Mouse (Mus musculus): ENCODE measurements at regions not wholly inside any gene's neighbourhood (a gene's known extent, or its start where the extent isn't known, plus 50 kb on each side); places are given as distances from the start of the nearest gene placed in this dataset.

DNA sequence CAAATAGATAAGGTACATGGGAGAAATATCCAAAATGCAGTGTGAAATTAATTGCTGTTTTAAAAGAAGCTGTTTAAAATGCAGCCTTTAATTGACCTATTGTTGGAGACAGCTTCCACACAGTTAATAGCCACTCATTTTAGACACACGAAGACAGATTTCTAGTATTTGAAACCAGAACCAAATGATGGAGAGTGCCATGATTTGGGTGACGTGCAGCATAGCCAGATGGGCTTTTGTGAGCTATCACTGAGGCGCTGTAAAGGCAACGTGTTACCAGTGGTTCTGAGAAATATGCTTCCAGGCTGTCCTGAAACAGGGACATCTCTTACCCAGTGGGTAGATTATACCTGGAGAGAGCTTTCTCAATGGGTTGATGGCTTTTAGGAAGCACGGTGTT, 594.4 kb upstream of the Cdh5 start:
- no peak for DNase-seq

DNA sequence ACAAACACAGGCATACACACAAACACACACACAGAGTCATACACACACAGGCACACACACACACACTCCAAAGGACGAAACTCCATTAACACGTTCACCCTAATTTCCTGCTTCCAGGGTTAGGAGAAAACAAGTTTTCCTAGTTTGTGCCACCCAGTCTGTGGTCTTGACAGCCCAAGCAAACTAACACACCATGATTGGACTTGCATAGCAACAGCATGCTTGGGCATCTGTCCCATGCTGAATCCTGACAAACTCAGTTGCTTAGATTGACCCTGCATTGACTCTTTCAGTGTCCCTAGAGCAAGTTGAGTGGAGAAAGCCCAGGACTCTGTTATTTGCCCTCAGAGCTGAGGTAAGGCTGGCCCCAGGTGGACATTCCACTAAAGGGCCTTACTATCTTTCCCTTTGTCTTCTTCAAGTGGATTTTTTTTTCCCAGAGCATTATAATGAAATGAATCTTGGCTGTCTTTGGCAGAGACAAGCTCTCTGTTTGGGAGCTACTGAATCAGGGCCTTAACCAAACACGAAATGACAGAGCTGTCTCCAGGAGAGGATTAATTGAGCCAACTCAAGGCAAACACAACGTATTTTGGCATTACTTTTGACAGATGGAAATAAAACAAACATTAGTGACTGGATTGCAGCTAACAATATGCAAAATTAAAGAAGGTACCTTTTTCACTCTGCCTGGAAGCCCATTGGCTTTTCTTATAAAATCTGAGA, 581.1 kb upstream of the Cdh5 start:
- no peak for DNase-seq

DNA sequence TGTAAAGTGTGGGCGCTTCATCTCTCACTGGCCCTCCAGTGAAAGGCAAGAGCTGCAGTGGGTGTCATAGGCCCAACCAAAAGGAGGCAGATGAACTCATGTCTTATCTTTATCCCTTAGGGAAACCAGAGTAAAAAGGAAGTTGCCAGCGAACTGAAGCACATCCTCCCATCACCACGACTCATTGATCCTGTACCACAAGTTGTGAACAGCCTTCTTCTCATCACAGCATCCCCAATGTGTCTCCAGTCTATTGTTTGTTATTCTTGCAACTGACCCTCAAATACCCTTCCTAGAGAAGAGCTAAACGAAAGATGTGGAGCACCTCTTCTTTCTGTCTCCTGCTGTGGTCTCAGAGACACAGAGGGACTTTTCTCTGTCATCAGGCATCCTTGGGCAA, 570.5 kb upstream of the Cdh5 start:
- no peak for DNase-seq

DNA sequence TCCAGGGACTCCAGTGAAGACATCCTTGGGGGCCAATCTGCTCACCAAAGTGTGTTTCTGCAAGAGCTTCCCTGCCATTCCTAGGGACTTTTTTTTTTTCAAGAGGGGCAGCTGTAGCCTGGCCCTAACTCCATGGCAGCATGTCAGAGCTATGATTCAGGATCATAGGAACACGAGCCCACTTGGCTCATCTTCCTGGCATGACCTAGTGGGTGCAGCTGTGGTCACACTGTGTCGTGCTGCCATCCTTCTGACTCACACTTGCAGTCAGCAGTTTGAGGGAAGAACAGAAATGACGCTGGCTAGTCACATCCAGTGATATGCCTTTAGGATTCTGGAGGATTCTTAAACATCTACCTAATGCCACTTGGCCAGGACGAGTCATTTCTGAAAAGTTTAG, 566.5 kb upstream of the Cdh5 start:
- DNase-seq = no peak

DNA sequence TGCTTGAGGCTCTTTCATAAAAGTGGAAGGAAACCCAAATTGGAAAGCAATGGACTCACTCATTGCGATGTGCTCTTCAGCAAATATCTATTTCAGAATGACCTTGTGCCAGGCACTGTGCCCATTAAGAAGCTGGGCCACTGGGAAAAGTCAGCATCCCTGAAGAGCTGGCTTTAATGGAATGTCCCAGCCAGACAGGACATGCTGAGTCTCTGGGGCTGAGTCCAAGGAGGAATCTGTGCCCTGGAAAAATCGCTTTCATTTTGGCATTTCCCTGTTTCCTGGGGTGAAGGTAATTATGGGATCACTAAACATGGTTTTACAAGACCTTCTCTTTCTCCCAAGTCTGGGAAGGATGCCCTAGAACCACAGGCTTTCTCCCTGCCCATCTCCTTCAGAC, 564.6 kb upstream of the Cdh5 start:
- no peak for DNase-seq

GRCm38 (mm10) chr8:103541954-103542353, 559.5 kb upstream of the Cdh5 start:
- DNase-seq = no peak

- no peak for DNase-seq
Observed at GRCm38 (mm10) chr8:103551916-103552535, 549.4 kb upstream of the Cdh5 start.

DNA sequence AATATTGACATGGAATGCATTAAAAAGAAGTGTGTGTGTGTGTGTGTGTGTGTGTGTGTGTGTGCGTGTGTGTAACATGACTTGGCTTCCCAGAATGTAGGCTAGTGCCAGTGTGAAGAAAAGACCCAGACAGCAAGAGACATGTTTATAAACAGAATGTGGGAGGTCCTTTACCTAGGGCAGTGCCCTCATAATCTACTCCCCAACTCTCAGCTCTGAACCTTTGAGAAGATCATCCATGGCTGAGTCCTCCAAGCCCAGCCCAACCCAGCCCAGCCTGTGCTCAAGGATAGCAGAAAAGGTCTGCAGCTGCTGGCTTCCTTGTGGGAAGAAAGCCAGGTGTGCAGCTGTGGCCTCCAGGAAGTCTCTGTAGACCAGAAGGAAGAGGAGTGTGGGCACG, 539.8 kb upstream of the Cdh5 start:
- no peak for DNase-seq

GRCm38 (mm10) chr8:103570864-103571425, 530.5 kb upstream of the Cdh5 start:
- DNase-seq = no peak

- no peak for DNase-seq
Observed at GRCm38 (mm10) chr8:103577147-103577546, 524.3 kb upstream of the Cdh5 start.

DNA sequence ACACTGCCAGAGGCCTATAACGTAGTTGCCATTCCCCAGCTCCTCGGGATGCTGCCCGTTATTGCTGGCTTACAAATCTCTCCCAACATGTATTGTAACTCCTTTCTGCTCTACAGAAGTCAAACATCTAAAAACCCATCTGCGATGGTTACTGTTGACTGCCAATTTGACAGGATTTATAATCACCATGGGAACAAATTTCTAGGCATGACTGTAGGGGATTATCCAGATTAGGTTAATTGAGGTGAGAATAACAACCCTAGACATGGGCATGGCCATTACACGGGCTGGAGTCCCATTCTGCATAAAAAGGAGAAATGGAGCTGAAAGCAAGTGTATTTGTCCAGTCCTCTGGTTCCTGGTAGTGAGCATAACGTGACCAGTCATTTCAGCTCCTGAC, 523.4 kb upstream of the Cdh5 start:
- DNase-seq = peak; percentile 58

DNA sequence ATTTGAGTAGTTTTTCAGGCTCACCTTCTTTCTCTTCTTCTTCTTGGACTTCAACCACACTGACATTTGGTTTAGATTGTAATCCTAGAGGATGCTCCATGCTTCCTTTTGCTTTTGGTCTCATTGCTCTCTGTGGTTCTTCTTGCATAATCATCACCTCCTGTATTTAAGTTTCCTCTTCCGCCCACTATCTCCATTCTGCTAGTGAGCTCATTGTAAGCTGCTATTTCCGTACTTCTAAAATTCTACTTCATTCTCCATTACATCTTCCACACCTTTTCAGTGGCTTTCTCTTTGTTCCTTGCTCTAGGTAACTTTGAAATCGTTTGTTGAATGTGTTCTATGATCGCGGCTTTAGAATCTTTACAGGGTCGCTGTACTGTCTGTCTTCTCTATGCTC, 493.1 kb upstream of the Cdh5 start:
- DNase-seq = no peak

DNA sequence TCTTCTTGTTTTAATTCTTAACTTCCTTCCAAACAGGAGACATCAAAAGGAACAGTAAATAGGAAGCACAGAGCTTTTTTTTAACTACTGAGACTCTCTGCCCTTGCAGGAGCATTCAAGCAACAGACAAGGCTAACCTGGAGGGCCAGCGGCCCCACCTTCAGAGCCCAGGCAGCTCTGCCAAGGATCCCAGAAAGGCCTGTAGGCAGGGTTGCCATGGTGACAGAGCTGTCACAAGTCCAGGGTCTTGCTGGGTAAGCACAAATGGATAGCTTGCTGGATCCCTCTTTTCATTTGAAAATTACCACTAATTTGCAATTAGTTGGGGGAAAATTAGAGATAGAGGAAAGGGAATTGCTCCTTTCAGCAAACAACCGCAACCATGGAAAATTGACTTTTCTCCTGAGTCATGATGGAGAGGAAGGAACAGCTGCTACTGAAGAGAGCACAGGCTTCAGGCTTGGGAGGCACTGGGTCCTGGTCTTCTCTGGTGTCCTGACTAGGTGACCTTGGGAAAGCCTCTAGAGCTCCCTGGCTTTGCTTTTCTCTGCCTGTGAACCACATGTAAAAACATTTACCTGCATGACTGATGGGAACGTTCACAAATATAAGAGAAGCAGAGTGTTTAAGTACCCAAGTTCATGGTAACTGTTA, 477.5 kb upstream of the Cdh5 start:
- peak; percentile 68 for DNase-seq

GRCm38 (mm10) chr8:103625166-103625890, 476.1 kb upstream of the Cdh5 start:
- no peak for DNase-seq

DNA sequence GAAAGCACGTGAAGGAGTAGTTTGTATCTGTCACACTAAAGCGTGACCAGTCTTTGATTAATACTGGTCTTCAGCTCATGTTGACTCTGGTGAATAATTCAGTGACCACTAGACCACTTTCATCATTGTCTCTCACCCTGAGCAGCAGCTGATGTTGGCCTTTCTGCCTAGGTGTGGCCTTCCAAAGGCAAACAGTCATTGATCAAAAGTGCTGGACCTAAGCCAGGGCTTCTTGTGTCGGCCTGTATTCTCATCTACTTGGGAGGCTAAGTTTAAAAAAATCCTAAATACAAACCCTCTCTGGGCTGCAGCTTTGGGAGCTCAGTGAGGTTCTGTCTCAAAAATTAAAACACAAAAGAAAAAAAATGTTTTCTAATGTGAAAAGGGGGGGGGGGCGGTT, 475.0 kb upstream of the Cdh5 start:
- DNase-seq = no peak

DNA sequence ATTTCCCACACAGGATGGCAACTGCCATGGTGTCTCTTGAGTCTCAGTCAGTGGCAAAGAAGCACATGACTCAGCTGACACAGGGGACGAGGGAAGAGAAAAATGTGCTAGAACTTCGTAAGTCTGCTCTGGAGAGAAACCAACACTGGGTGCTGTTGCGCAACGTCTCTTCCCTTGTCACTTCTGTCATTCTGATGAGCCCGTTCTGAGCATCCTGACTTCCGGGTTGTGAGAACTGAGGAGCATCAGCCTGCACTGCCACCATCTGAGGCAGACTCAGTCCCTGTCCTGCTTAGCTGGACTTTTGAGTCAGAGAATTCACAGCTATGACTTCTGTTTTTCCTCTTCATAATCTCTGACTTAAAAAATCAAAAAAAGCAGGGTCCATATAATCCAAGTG, 468.9 kb upstream of the Cdh5 start:
- no peak for DNase-seq

GRCm38 (mm10) chr8:103634951-103635350, 466.5 kb upstream of the Cdh5 start:
- no peak for DNase-seq

GRCm38 (mm10) chr8:103643621-103644020, 457.8 kb upstream of the Cdh5 start:
- DNase-seq = no peak

DNA sequence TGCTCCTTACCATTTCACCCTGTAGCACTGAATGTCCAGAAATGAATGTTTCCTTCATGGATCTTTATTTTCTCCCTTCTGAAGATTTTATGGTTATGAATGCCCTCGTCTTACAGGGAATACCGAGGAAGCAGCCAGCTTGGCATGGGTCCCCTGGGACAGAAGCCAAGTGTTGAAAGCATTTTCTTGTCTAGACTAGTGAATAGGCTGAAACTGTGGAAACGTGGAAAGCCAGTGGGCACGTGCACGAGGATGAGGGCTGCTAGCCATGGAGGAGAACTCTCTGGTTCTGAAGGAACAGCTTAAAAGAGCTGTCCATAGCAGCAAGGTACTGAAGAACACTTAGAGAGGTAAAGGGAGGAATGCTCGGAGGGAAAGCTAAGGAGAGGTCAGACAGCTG, 457.3 kb upstream of the Cdh5 start:
- no peak for DNase-seq

- no peak for DNase-seq
Observed at GRCm38 (mm10) chr8:103644845-103645244, 456.6 kb upstream of the Cdh5 start.

DNA sequence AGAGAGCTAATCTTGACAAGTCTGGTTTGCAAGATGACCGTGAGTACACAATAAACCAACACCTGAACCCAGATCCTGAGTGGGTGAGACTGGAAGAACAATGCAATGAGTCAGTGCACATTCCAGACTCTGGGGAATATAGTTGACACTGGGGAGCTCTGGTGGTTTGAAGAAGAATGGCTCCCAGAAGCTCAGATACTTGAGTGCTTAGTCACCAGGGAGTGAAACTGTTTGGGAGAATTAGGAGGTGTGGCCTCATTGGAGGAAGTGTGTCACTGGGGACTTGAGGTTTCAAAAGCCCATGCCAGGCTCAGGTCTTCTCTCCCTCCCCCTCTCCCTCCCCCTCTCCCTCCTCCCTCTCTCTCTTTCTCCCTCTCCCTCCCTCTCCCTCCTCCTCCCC, 436.6 kb upstream of the Cdh5 start:
- DNase-seq = no peak

- peak; percentile 15 for DNase-seq
Observed at GRCm38 (mm10) chr8:103686233-103686632, 415.2 kb upstream of the Cdh5 start.

- DNase-seq = no peak
Observed at GRCm38 (mm10) chr8:103690438-103690837, 411.0 kb upstream of the Cdh5 start.

Data from retina, postnatal 1 day (tissue).